In genomic region chr3:79161093-79161723, GRCm38 (mm10) we compare ENCODE assay signal across 8 mouse cellular contexts.
DNase-seq lines count a peak whose midpoint lies in the region; ATAC-seq and TF ChIP-seq lines count a peak whose summit lies in the region.

No protein-coding gene starts in this region.

- peak; percentile 85 for DNase-seq in cerebellum, adult 9-10 months
- DNase-seq in cerebellum, postnatal 4 days (ENCODE audit: low spot score in 2 of 2): no peak
- DNase-seq in 3T3-L1 (ENCODE audit: low read depth, low spot score): peak; percentile 83
- peak; percentile 82 for DNase-seq in midbrain, postnatal 0 days (ENCODE audit: low spot score)
- no peak for DNase-seq in testis, postnatal 10 days (ENCODE audit: low spot score)
- DNase-seq in frontal cortex, adult 2 months (ENCODE audit: extremely low spot score in 1 of 2, low spot score in 1 of 2): no peak

- no peaks in the 10 kb centered on the region for H3K9me3 ChIP-seq in embryonic facial prominence, embryonic 15.5 days (replicated peaks)
- no peaks in the 10 kb centered on the region for H3K9me3 ChIP-seq in intestine, embryonic 15.5 days
- H3K9me3 ChIP-seq in midbrain, postnatal 0 days (ENCODE audit: low read length): no peaks in the 10 kb centered on the region

- no peak overlapping the region for H3K9ac ChIP-seq in embryonic facial prominence, embryonic 15.5 days
- no peak overlapping the region for H3K9ac ChIP-seq in intestine, embryonic 15.5 days
- H3K9ac ChIP-seq in midbrain, postnatal 0 days (replicated peaks; ENCODE audit: low read length, poor library complexity, severe bottlenecking): peak overlapping the region; percentile 60; the same call in 1 of the 2 replicates

- ATAC-seq in embryonic facial prominence, embryonic 15.5 days (ENCODE audit: insufficient number of reproducible peaks, low FRiP score, low TSS enrichment, low read depth): peak; percentile 70; the same call in 1 of the 2 replicates
- peak; percentile 83 for ATAC-seq in intestine, embryonic 15.5 days
- ATAC-seq in midbrain, postnatal 0 days (ENCODE audit: low FRiP score): peak; percentile 92

- H3K4me2 ChIP-seq in embryonic facial prominence, embryonic 15.5 days (replicated peaks): peak overlapping the region; percentile 28
- H3K4me2 ChIP-seq in intestine, embryonic 15.5 days (replicated peaks): peak overlapping the region; percentile 10
- peak overlapping the region; percentile 48 for H3K4me2 ChIP-seq in midbrain, postnatal 0 days (ENCODE audit: low read depth, low read length, poor library complexity, severe bottlenecking)

- peak overlapping the region; percentile 75 for H3K27ac ChIP-seq in embryonic facial prominence, embryonic 15.5 days (replicated peaks)
- peak overlapping the region; percentile 29 for H3K27ac ChIP-seq in intestine, embryonic 15.5 days
- peak overlapping the region; percentile 82 for H3K27ac ChIP-seq in midbrain, postnatal 0 days (ENCODE audit: low read depth, low read length)

- no peak overlapping the region for H3K4me3 ChIP-seq in embryonic facial prominence, embryonic 15.5 days (replicated peaks)
- no peak overlapping the region for H3K4me3 ChIP-seq in intestine, embryonic 15.5 days (replicated peaks)
- peak overlapping the region; percentile 14; the same call in 1 of the 2 replicates for H3K4me3 ChIP-seq in midbrain, postnatal 0 days (ENCODE audit: low read depth, low read length)

- peaks cover 4% of the 10 kb centered on the region; the same call in 1 of the 2 replicates for H3K36me3 ChIP-seq in embryonic facial prominence, embryonic 15.5 days
- no peaks in the 10 kb centered on the region for H3K36me3 ChIP-seq in intestine, embryonic 15.5 days
- H3K36me3 ChIP-seq in midbrain, postnatal 0 days (ENCODE audit: insufficient read depth, low read length): no peaks in the 10 kb centered on the region

- TF ChIP-seq CTCF in midbrain, postnatal 0 days (IDR thresholded peaks at IDR 0.05): no peak

- H3K4me1 ChIP-seq in embryonic facial prominence, embryonic 15.5 days: peaks cover 21% of the 10 kb centered on the region
- peaks cover 16% of the 10 kb centered on the region for H3K4me1 ChIP-seq in intestine, embryonic 15.5 days (replicated peaks)
- H3K4me1 ChIP-seq in midbrain, postnatal 0 days (ENCODE audit: insufficient read depth, low read length): 0 out of 2 replicates have a peak, but pooled peaks cover 5% of the 10 kb centered on the region

- H3K27me3 ChIP-seq in embryonic facial prominence, embryonic 15.5 days: no peaks in the 10 kb centered on the region
- H3K27me3 ChIP-seq in intestine, embryonic 15.5 days (replicated peaks): no peaks in the 10 kb centered on the region
- H3K27me3 ChIP-seq in midbrain, postnatal 0 days (ENCODE audit: insufficient read depth, low read length): no peaks in the 10 kb centered on the region

- WGBS in embryonic facial prominence, embryonic 15.5 days: 30% methylated on average over 6 of the region's 6 CpGs
- WGBS in intestine, embryonic 15.5 days: 32% methylated on average over 6 of the region's 6 CpGs
- 25% methylated on average over 6 of the region's 6 CpGs for WGBS in midbrain, postnatal 0 days

Comparison
In these comparisons a context has a peak if more than half of its experiments do, and no peak if none do; other contexts are left out.
1. DNase-seq: peak in cerebellum, adult 9-10 months (single experiment), 3T3-L1 (single experiment) and midbrain, postnatal 0 days (single experiment); none in cerebellum, postnatal 4 days (0 of 2), testis, postnatal 10 days (single experiment) and frontal cortex, adult 2 months (0 of 2).
2. H3K27ac ChIP-seq: peak in every context shown above with its lines; median percentile 82 in midbrain, postnatal 0 days; 75 in embryonic facial prominence, embryonic 15.5 days; 29 in intestine, embryonic 15.5 days.
3. Peak in every context shown above with its lines, with median percentiles within 50 percentile points of each other: ATAC-seq and H3K4me2 ChIP-seq.